Mouse (Mus musculus) intestine, postnatal 0 days (tissue): ENCODE data around the gene Max. TPM values are rescaled to one million over a fixed set of nuclear protein-coding genes. Genes with fewer than 3 reads are reported as not detected.
A peak's percentile ranks its signal among the peaks of the same experiment; 100 is the strongest.

ENCODE experiments used
- ATAC-seq: fragments of 200-750 bp; cut with Nextera tagmentation; 2 replicates; pipeline ENCODE4 v1.8.0; 2017; ENCODE audit warnings: mild to moderate bottlenecking, moderate TSS enrichment, moderate library complexity
- H3K27ac ChIP-seq: fragments of 300-500 bp; sonication (generic); 2 replicates; pipeline ENCODE4 v1.5.1; 2014; ENCODE audit warnings: mild to moderate bottlenecking, low read depth, low read length, moderate library complexity
- H3K27me3 ChIP-seq: fragments of 300-500 bp; sonication (generic); replicated peaks from 2 replicates; pipeline ENCODE4 v1.6.1; 2014; ENCODE audit warnings: low read length, mixed read lengths; ENCODE audit not compliant: control insufficient read depth, insufficient read depth
- H3K36me3 ChIP-seq: fragments of 300-500 bp; sonication (generic); 2 replicates; pipeline ENCODE4 v1.6.1; 2014; ENCODE audit warnings: mild to moderate bottlenecking, moderate library complexity; ENCODE audit not compliant: control insufficient read depth, insufficient read depth
- H3K4me1 ChIP-seq: fragments of 300-500 bp; sonication (generic); replicated peaks from 2 replicates; pipeline ENCODE4 v1.6.1; 2014; ENCODE audit warnings: antibody characterized with exemption, low read length, mixed read lengths; ENCODE audit not compliant: control insufficient read depth, insufficient read depth
- H3K4me2 ChIP-seq: fragments of 300-500 bp; sonication (generic); replicated peaks from 2 replicates; pipeline ENCODE4 v1.6.1; 2014; ENCODE audit warnings: low read depth, mild to moderate bottlenecking, moderate library complexity
- H3K4me3 ChIP-seq: fragments of 300-500 bp; sonication (generic); 2 replicates; pipeline ENCODE4 v1.5.1; 2014; ENCODE audit warnings: low read depth, low read length
- H3K9ac ChIP-seq: fragments of 300-500 bp; sonication (generic); 2 replicates; pipeline ENCODE4 v1.6.1; 2014; ENCODE audit warnings: mild to moderate bottlenecking, low read depth, low read length
- H3K9me3 ChIP-seq: fragments of 300-500 bp; sonication (generic); 2 replicates; pipeline ENCODE4 v1.6.1; 2016; ENCODE audit warnings: mixed run types; ENCODE audit not compliant: control insufficient read depth
- CTCF ChIP-seq: sonication (generic); IDR thresholded peaks from 2 replicates; pipeline ENCODE4 v1.5.1; 2016; ENCODE audit warnings: low read depth, mild to moderate bottlenecking, control low read depth, antibody characterized with exemption, moderate library complexity
- WGBS: fragments of 180-500 bp; shearing (Covaris S2); extraction: QIAGEN DNeasy Blood & Tissue Kit; methylation state at CpG from one replicate; pipeline ENCODE4 v1.1.7; 2014; 5-methylcytosine and 5-hydroxymethylcytosine counted together
- polyA plus RNA-seq: library from polyadenylated mRNA; unstranded; fragments of >200 nt; fragmentation: Nextera tagmentation; extraction: Ambion mirVana; gene quantifications from 2 replicates; pipeline ENCODE4 v1.2.1, GENCODE M21; 2015

Gene Max
- polyA plus RNA-seq, 1 experiment from 2014 or later: 24.7 TPM

- no peak for ATAC-seq
- Histone ChIP-seq H3K4me3 (no peak overlapping the region), H3K27ac (no peak overlapping the region), H3K36me3 (peaks cover 10% of the 10 kb centered on the region; the same call in 1 of the 2 replicates), H3K4me2 (no peak overlapping the region), H3K4me1 (no peaks in the 10 kb centered on the region), H3K9me3 (no peaks in the 10 kb centered on the region), H3K27me3 (no peaks in the 10 kb centered on the region), H3K9ac (no peak overlapping the region)
- TF ChIP-seq CTCF: no peak
- 95% methylated on average over 4 of the region's 4 CpGs for WGBS
Observed at GRCm38 (mm10) chr12:76896566-76896965, 65.4 kb downstream of the Max start.

GRCm38 (mm10) chr12:76895777-76896176 lies 66.2 kb downstream of the Max start:
- ATAC-seq: no peak
- WGBS: 66% methylated on average over 7 of the region's 7 CpGs

GRCm38 (mm10) chr12:76894792-76895559 lies 67.0 kb downstream of the Max start:
- H3K27ac ChIP-seq: no peak overlapping the region
- no peak overlapping the region for H3K4me3 ChIP-seq
- no peak for ATAC-seq
- 0 out of 2 replicates have a peak, but pooled peaks cover 12% of the 10 kb centered on the region for H3K36me3 ChIP-seq
- no peak overlapping the region for H3K4me2 ChIP-seq
- WGBS: 78% methylated on average over 10 of the region's 10 CpGs
- no peaks in the 10 kb centered on the region for H3K9me3 ChIP-seq
- TF ChIP-seq CTCF: peak; percentile 36
- no peak overlapping the region for H3K9ac ChIP-seq
- H3K4me1 ChIP-seq: no peaks in the 10 kb centered on the region
- no peaks in the 10 kb centered on the region for H3K27me3 ChIP-seq

More at GRCm38 (mm10) chr12:76895777-76896176, 66.2 kb downstream of the Max start:
- Histone ChIP-seq H3K4me3 (no peak overlapping the region), H3K4me2 (no peak overlapping the region), H3K9me3 (no peaks in the 10 kb centered on the region), H3K27me3 (no peaks in the 10 kb centered on the region), H3K9ac (no peak overlapping the region), H3K36me3 (0 out of 2 replicates have a peak, but pooled peaks cover 12% of the 10 kb centered on the region), H3K27ac (no peak overlapping the region), H3K4me1 (no peaks in the 10 kb centered on the region)
- TF ChIP-seq CTCF: no peak

GRCm38 (mm10) chr12:76892910-76893695 lies 68.9 kb downstream of the Max start:
- no peak for TF ChIP-seq CTCF
- Histone ChIP-seq H3K27ac (no peak overlapping the region), H3K4me3 (no peak overlapping the region), H3K9ac (no peak overlapping the region), H3K36me3 (0 out of 2 replicates have a peak, but pooled peaks cover 12% of the 10 kb centered on the region), H3K27me3 (no peaks in the 10 kb centered on the region), H3K4me2 (no peak overlapping the region), H3K9me3 (no peaks in the 10 kb centered on the region), H3K4me1 (no peaks in the 10 kb centered on the region)
- ATAC-seq: peak; percentile 56
- 68% methylated on average over 16 of the region's 16 CpGs for WGBS

GRCm38 (mm10) chr12:76891160-76891559 lies 70.8 kb downstream of the Max start:
- no peaks in the 10 kb centered on the region for H3K27me3 ChIP-seq
- WGBS: 89% methylated on average over 3 of the region's 3 CpGs

More at GRCm38 (mm10) chr12:76891160-76891559, 70.8 kb downstream of the Max start:
- no peak overlapping the region for H3K9ac ChIP-seq
- H3K9me3 ChIP-seq: no peaks in the 10 kb centered on the region
- no peak for ATAC-seq
- H3K4me2 ChIP-seq: no peak overlapping the region
- no peaks in the 10 kb centered on the region for H3K4me1 ChIP-seq
- H3K4me3 ChIP-seq: no peak overlapping the region
- no peak for TF ChIP-seq CTCF
- no peak overlapping the region for H3K27ac ChIP-seq
- H3K36me3 ChIP-seq: peaks cover 16% of the 10 kb centered on the region; the same call in 1 of the 2 replicates
